Mouse (Mus musculus) adrenal gland, postnatal 36 days (tissue): Measurements from ENCODE around the gene Olfml2b. TPM values are rescaled to one million over a fixed set of nuclear protein-coding genes. Genes with fewer than 3 reads are reported as not detected.
A peak's percentile ranks its signal among the peaks of the same experiment; 100 is the strongest.

Source experiments
- DNase-seq, 2 experiments: peaks; one replicate each; pipeline ENCODE4 v3.0.0; 2021; ENCODE audit warnings: mixed read lengths in 1 of 2
- long read RNA-seq, 2 experiments: library from polyadenylated mRNA; stranded (forward); transcript quantifications; one replicate each; pipeline ENCODE4 v2.0.0; 2021; ENCODE audit warnings: borderline sequencing depth in 2 of 2
- total RNA-seq, 2 experiments: library from RNA; stranded (reverse); gene quantifications; 2 replicates each; pipeline ENCODE4 v1.2.3; 2021

Gene Olfml2b
- 1 to 10 TPM; 6.0 to 8.9 TPM for total RNA-seq
- long read RNA-seq, experiment 1, transcript Olfml2b-201 (8 exons, 3,095 nt) = major isoform, 5 of 9 reads
- long read RNA-seq, experiment 1, partial matches to known transcripts = 3 of 9 reads
- long read RNA-seq, experiment 1, other reads (novel, unspliced or antisense) = 1 of 9 reads
- long read RNA-seq, experiment 2, partial matches to known transcripts = 2 of 7 reads
- long read RNA-seq, experiment 2, other reads (novel, unspliced or antisense) = 1 of 7 reads

GRCm38 (mm10) chr1:170644255-170645205, at the start of gene Olfml2b:
Gene Olfml2b (plus strand): TSS chr1:170644532.
- DNase-seq = peak; percentile 94 to 95

- DNase-seq = no peak
These were observed 49.8 kb upstream of the Olfml2b start for GRCm38 (mm10) chr1:170594575-170594974.

- DNase-seq = no peak
These were observed 38.9 kb upstream of the Olfml2b start for GRCm38 (mm10) chr1:170605228-170606001.

GRCm38 (mm10) chr1:170607231-170607917, 37.0 kb upstream of the Olfml2b start:
- no peak for DNase-seq

GRCm38 (mm10) chr1:170608461-170609071, 35.8 kb upstream of the Olfml2b start:
- DNase-seq = no peak

GRCm38 (mm10) chr1:170609872-170610271, 34.5 kb upstream of the Olfml2b start:
- DNase-seq = no peak

- no peak for DNase-seq
These were observed 34.0 kb upstream of the Olfml2b start for GRCm38 (mm10) chr1:170610289-170610688.

GRCm38 (mm10) chr1:170610695-170611094, 33.6 kb upstream of the Olfml2b start:
- no peak for DNase-seq

- no peak for DNase-seq
These were observed 32.7 kb upstream of the Olfml2b start for GRCm38 (mm10) chr1:170611631-170612030.

GRCm38 (mm10) chr1:170612968-170613872, 31.1 kb upstream of the Olfml2b start:
- peak; percentile 67 to 80 for DNase-seq

- no peak for DNase-seq
These were observed 24.5 kb upstream of the Olfml2b start for GRCm38 (mm10) chr1:170619686-170620374.

GRCm38 (mm10) chr1:170622934-170623333, 21.4 kb upstream of the Olfml2b start:
- DNase-seq = peak; percentile 38 to 42

GRCm38 (mm10) chr1:170623432-170623831, 20.9 kb upstream of the Olfml2b start:
- DNase-seq = no peak

- no peak for DNase-seq
These were observed 13.8 kb upstream of the Olfml2b start for GRCm38 (mm10) chr1:170630489-170630888.

GRCm38 (mm10) chr1:170631571-170631970, 12.8 kb upstream of the Olfml2b start:
- DNase-seq = no peak

- peak; percentile 82 to 89 for DNase-seq
These were observed 11.9 kb upstream of the Olfml2b start for GRCm38 (mm10) chr1:170632385-170632784.

GRCm38 (mm10) chr1:170632856-170633255, 11.5 kb upstream of the Olfml2b start:
- DNase-seq = no peak

- DNase-seq = no peak
These were observed 5.4 kb upstream of the Olfml2b start for GRCm38 (mm10) chr1:170638941-170639340.

GRCm38 (mm10) chr1:170645896-170646605, 1.7 kb downstream of the Olfml2b start:
- DNase-seq = no peak
